Mouse (Mus musculus) hindbrain, embryonic 12.5 days (tissue): ENCODE results near the gene Hoxb4. TPM values are rescaled to one million over a fixed set of nuclear protein-coding genes. Genes with fewer than 3 reads are reported as not detected.

Experiments
- ATAC-seq: fragments of 200-750 bp; cut with Nextera tagmentation; 2 replicates; pipeline ENCODE4 v1.8.0; 2017; ENCODE audit warnings: moderate TSS enrichment; ENCODE audit not compliant: low FRiP score
- H3K27ac ChIP-seq: fragments of 300-500 bp; sonication (generic); 2 replicates; pipeline ENCODE4 v1.5.1; 2016; ENCODE audit warnings: mild to moderate bottlenecking
- H3K27me3 ChIP-seq: fragments of 300-500 bp; sonication (generic); 2 replicates; pipeline ENCODE4 v1.6.1; 2016; ENCODE audit warnings: mild to moderate bottlenecking
- H3K36me3 ChIP-seq: fragments of 300-500 bp; sonication (generic); 2 replicates; pipeline ENCODE4 v1.6.1; 2016; ENCODE audit warnings: mild to moderate bottlenecking
- H3K4me1 ChIP-seq: fragments of 300-500 bp; sonication (generic); 2 replicates; pipeline ENCODE4 v1.6.1; 2016
- H3K4me2 ChIP-seq: fragments of 300-500 bp; sonication (generic); replicated peaks from 2 replicates; pipeline ENCODE4 v1.6.1; 2016; ENCODE audit warnings: mild to moderate bottlenecking
- H3K4me3 ChIP-seq: fragments of 300-500 bp; sonication (generic); 2 replicates; pipeline ENCODE4 v1.5.1; 2016; ENCODE audit warnings: mild to moderate bottlenecking
- H3K9ac ChIP-seq: fragments of 300-500 bp; sonication (generic); 2 replicates; pipeline ENCODE4 v1.6.1; 2016; ENCODE audit warnings: mild to moderate bottlenecking, moderate library complexity
- H3K9me3 ChIP-seq: fragments of 300-500 bp; sonication (generic); replicated peaks from 2 replicates; pipeline ENCODE4 v1.6.1; 2016; ENCODE audit warnings: mild to moderate bottlenecking
- WGBS: fragments of 180-500 bp; shearing (Covaris S2); methylation state at CpG from one replicate; pipeline ENCODE4 v1.1.7; 2016; 5-methylcytosine and 5-hydroxymethylcytosine counted together
- polyA plus RNA-seq: library from polyadenylated mRNA; unstranded; fragments of >200 nt; fragmentation: Nextera tagmentation; extraction: Ambion mirVana; gene quantifications from 2 replicates; pipeline ENCODE4 v1.2.1, GENCODE M21; 2016

Gene Hoxb4
- polyA plus RNA-seq, 1 experiment from 2014 or later, result 7.7 TPM

DNA sequence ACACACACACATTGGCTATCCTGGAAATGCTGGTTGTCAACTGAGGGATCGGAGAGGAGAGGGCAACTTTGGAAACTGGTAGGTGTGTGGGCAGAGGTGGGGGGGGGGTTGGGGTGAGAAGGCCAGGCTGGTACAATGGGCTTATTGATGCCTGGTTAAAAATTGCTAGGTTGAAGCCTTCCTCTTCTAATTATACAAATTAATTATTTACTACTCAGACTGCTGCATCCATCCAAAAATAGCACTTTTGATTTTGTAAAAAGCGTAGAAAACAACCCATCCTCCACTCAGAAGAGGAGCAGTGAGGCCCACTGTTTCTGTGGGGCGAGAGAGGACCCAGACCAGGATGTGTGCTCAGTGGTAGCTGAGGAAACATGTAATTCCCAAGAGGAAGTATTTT is 16.9 kb downstream of the Hoxb4 start:
- H3K4me1 ChIP-seq, result peaks cover 8% of the 10 kb centered on the region; the same call in 1 of the 2 replicates
- peaks cover 100% of the 10 kb centered on the region for H3K27me3 ChIP-seq
- H3K4me3 ChIP-seq, result peak overlapping the region; percentile 42
- no peaks in the 10 kb centered on the region for H3K9me3 ChIP-seq
- H3K4me2 ChIP-seq, result peak overlapping the region; percentile 62
- no peak for ATAC-seq
- peak overlapping the region; percentile 95 for H3K27ac ChIP-seq
- 33% methylated on average over 3 of the region's 3 CpGs for WGBS
- no peaks in the 10 kb centered on the region for H3K36me3 ChIP-seq
- peak overlapping the region; percentile 85 for H3K9ac ChIP-seq

- H3K4me1 ChIP-seq, result peaks cover 8% of the 10 kb centered on the region; the same call in 1 of the 2 replicates
- peak overlapping the region; percentile 95 for H3K27ac ChIP-seq
- 4% methylated on average over 2 of the region's 2 CpGs for WGBS
- H3K9me3 ChIP-seq, result no peaks in the 10 kb centered on the region
- peak overlapping the region; percentile 62 for H3K4me2 ChIP-seq
- peak overlapping the region; percentile 85 for H3K9ac ChIP-seq
- ATAC-seq, result 0 out of 2 replicates have a peak, but pooled peaks have one; percentile 33
- H3K36me3 ChIP-seq, result no peaks in the 10 kb centered on the region
- H3K4me3 ChIP-seq, result peak overlapping the region; percentile 42
- peaks cover 100% of the 10 kb centered on the region for H3K27me3 ChIP-seq
Observed at GRCm38 (mm10) chr11:96336597-96336996, 18.5 kb downstream of the Hoxb4 start.

DNA sequence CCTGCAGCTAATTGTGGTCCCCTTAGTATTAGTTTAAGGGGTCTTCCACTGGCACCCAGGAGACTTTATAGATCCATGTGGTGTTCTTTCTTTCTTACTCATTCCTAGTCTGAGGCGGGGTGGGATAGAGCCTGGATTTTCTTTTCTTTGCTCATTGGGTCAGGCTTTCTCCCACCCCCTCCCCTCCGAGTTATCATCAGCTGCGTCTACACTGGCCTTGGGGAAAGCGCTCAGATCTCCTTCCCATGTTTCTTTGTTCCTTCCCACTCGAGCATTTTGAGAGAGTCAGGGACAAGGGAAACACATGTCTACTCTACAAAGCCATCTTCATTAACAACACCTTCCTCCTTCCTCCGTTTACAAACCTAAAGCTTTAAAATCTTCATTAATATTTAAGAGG is 19.0 kb downstream of the Hoxb4 start:
- Histone ChIP-seq H3K9me3 (no peaks in the 10 kb centered on the region), H3K27me3 (peaks cover 98% of the 10 kb centered on the region), H3K9ac (peak overlapping the region; percentile 85), H3K36me3 (no peaks in the 10 kb centered on the region), H3K4me1 (peaks cover 8% of the 10 kb centered on the region; the same call in 1 of the 2 replicates), H3K27ac (peak overlapping the region; percentile 95), H3K4me3 (peak overlapping the region; percentile 42), H3K4me2 (peak overlapping the region; percentile 62)
- WGBS, result 1% methylated on average over 6 of the region's 6 CpGs
- no peak for ATAC-seq

DNA sequence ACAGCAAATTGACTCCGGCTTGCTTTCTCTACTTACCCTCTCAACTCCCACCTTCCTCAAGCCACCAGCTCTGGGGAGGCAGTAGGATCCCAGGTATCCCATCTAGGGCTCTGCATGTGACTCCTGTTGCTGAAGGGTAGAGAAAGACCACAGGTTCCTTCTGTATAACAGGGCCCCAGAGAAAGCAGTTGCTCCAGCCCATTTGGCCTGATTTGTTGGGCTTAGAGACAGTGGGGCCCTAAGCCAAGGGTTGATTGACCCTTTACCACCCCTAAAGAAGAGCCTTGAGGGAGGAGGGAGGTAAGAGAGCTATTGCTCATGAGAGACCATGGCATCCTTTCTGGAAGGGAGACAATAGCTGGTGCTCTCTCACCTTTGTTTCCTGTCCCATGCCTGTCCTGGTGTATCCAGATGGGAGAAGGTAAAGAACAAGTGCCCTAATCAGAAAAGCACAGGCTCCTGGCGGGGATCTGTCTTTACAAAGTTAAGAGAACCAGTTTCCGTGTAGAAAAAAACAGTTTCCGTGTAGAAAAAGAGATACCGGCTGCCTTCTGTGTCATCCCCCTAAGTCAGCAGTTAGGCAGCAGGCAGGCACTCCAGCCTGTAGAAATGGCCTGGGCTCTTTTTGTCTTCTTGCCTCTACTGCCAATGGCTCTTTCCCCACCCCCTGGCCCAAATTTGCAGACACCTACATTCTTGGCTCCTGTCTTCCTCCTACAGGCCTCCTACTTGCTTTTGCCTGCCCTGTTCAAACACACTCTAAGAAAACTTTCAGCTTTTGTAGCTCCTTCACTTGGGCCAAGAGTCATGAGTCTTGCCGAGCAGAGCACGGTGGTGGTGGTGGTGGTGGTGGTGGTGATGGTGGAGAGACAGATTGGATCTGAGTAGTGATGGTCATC is 21.1 kb downstream of the Hoxb4 start:
- Histone ChIP-seq H3K4me3 (peak overlapping the region; percentile 42), H3K27ac (peak overlapping the region; percentile 95), H3K9ac (peak overlapping the region; percentile 85), H3K36me3 (no peaks in the 10 kb centered on the region), H3K4me1 (peaks cover 10% of the 10 kb centered on the region; the same call in 1 of the 2 replicates), H3K9me3 (no peaks in the 10 kb centered on the region), H3K4me2 (peak overlapping the region; percentile 62), H3K27me3 (peaks cover 95% of the 10 kb centered on the region)
- no peak for ATAC-seq
- WGBS, result 14% methylated on average over 7 of the region's 7 CpGs

GRCm38 (mm10) chr11:96340698-96341365 is 22.8 kb downstream of the Hoxb4 start:
- Histone ChIP-seq H3K27ac (peak overlapping the region; percentile 95), H3K4me3 (peak overlapping the region; percentile 42), H3K9me3 (no peaks in the 10 kb centered on the region), H3K4me2 (peak overlapping the region; percentile 62), H3K27me3 (peaks cover 94% of the 10 kb centered on the region), H3K9ac (peak overlapping the region; percentile 85), H3K36me3 (no peaks in the 10 kb centered on the region), H3K4me1 (peaks cover 21% of the 10 kb centered on the region)
- ATAC-seq, result peak; percentile 59
- 1% methylated on average over 17 of the region's 36 CpGs for WGBS

DNA sequence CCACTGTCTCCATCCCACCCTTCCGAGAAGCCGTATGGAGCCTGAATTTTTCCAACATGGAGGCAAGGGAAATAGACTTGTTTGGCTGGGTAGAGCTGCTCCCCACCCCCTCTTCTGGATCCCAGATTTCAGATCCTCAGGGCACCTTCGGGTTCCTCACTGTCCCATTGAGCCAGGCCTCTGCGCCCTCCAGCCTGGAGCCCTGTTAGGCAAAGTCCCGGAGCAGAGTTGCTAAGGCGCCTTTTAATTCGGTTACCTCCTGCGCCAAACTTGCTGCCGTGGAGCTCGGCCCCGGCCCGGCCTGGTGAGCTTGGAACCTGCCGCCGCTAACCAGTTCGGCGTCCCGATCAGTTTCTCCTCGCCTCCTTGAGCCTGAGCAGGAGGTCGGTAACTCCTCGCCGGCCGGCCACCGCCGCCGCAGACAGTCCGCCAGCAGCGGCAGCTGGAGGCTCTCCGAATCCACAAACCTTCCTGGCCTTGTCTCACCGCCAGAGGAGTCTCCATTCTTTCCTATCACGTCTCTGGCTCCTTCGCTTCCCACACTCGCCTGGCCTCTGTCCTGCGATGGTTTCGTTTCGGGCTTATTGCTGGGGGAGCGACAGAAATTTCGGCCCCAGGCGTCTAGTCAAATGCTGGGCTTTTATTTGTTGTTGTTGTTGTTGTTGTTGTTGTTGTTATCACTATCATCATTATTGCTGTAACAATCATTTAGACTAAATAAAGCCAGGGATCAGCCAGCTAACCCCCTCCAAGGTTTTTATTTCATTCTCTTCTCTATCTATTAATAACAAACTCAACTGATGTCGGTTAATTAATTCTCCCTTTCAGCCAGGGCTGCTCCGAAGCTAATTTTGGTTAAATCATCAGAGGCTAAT is 23.9 kb downstream of the Hoxb4 start:
- no peak for ATAC-seq
- H3K36me3 ChIP-seq, result no peaks in the 10 kb centered on the region
- no peaks in the 10 kb centered on the region for H3K9me3 ChIP-seq
- H3K27ac ChIP-seq, result peak overlapping the region; percentile 95
- peak overlapping the region; percentile 85 for H3K9ac ChIP-seq
- WGBS, result 2% methylated on average over 40 of the region's 40 CpGs
- peaks cover 94% of the 10 kb centered on the region for H3K27me3 ChIP-seq
- H3K4me2 ChIP-seq, result peak overlapping the region; percentile 62
- peaks cover 26% of the 10 kb centered on the region for H3K4me1 ChIP-seq
- peak overlapping the region; percentile 42 for H3K4me3 ChIP-seq

DNA sequence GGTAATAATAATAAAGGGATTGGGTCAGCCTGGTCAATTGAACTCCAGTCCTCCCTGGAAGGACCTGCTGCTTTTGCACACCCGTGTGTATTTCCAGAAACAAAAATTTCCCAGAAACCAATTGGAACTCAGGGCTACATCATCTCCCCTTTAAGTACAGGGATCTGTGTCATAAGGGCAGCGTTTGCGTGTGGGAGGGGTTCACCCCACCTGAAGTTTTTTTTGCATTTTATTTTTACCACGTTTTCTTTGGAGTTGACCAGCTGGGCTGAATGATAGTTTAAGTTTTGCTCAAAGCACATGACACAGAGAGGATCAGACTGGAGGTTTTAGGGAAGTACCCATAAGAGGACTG is 24.5 kb downstream of the Hoxb4 start:
- Histone ChIP-seq H3K9ac (peak overlapping the region; percentile 85), H3K27me3 (peaks cover 91% of the 10 kb centered on the region), H3K4me1 (peaks cover 26% of the 10 kb centered on the region), H3K4me3 (peak overlapping the region; percentile 42), H3K9me3 (no peaks in the 10 kb centered on the region), H3K27ac (peak overlapping the region; percentile 95), H3K4me2 (peak overlapping the region; percentile 62), H3K36me3 (no peaks in the 10 kb centered on the region)
- no peak for ATAC-seq
- 0% methylated on average over 4 of the region's 4 CpGs for WGBS

GRCm38 (mm10) chr11:96343206-96343745 is 25.2 kb downstream of the Hoxb4 start:
- peaks cover 90% of the 10 kb centered on the region for H3K27me3 ChIP-seq
- no peak for ATAC-seq
- H3K36me3 ChIP-seq, result no peaks in the 10 kb centered on the region
- H3K4me2 ChIP-seq, result peak overlapping the region; percentile 62
- peaks cover 30% of the 10 kb centered on the region for H3K4me1 ChIP-seq
- H3K9me3 ChIP-seq, result no peaks in the 10 kb centered on the region
- H3K4me3 ChIP-seq, result peak overlapping the region; percentile 42
- WGBS, result 8% methylated on average over 2 of the region's 2 CpGs
- peak overlapping the region; percentile 85 for H3K9ac ChIP-seq
- H3K27ac ChIP-seq, result peak overlapping the region; percentile 95

DNA sequence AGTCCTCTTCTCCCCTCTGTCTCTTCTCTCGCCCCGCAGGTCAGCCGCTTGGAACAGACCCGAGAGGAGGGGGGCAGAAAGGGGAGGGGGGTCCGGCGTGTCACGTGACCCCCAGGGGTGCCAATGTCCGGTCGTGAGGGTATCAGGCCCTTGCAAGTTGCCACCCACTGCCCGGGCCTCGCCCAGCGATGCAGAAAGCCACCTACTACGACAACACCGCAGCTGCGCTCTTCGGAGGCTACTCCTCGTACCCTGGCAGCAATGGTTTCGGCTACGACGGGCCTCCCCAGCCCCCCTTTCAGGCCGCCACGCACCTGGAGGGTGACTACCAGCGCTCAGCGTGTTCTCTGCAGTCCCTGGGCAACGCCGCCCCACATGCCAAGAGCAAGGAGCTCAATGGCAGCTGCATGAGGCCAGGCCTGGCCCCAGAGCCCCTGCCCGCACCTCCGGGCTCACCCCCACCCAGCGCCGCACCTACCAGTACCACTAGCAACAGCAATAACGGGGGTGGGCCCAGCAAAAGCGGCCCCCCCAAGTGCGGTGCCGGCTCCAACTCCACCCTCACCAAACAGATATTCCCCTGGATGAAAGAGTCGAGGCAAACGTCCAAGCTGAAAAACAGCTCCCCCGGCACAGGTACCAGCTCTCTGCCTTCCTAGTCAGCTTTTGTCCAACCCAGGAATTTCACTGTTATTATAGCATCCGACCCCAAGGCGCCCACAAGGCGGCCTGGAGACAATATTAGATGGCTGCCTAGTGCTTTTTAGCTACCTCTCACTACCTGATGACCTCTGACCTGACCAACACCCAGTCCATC is 26.2 kb downstream of the Hoxb4 start:
- peak overlapping the region; percentile 62 for H3K4me2 ChIP-seq
- no peaks in the 10 kb centered on the region for H3K36me3 ChIP-seq
- peaks cover 88% of the 10 kb centered on the region for H3K27me3 ChIP-seq
- ATAC-seq, result peak; percentile 33; the same call in 1 of the 2 replicates
- H3K9ac ChIP-seq, result peak overlapping the region; percentile 85
- peak overlapping the region; percentile 95 for H3K27ac ChIP-seq
- 2% methylated on average over 40 of the region's 40 CpGs for WGBS
- H3K9me3 ChIP-seq, result no peaks in the 10 kb centered on the region
- peaks cover 30% of the 10 kb centered on the region for H3K4me1 ChIP-seq
- peak overlapping the region; percentile 42 for H3K4me3 ChIP-seq

DNA sequence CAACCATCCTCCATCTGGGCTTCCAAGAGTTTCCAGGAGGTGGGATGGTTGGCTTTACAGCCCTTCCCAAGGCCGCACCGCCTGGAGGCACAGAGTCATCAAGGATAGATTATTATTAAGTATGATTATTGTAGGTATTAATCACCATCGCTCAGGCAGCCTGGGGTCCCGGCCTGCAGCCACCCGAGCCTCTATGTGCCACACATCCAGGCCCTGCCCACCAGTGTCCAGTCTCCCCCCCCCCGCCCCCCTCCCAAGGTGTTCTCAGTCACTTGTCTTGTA is 26.8 kb downstream of the Hoxb4 start:
- Histone ChIP-seq H3K27me3 (peaks cover 88% of the 10 kb centered on the region), H3K36me3 (no peaks in the 10 kb centered on the region), H3K27ac (peak overlapping the region; percentile 95), H3K4me1 (peaks cover 35% of the 10 kb centered on the region), H3K4me3 (peak overlapping the region; percentile 42), H3K9ac (peak overlapping the region; percentile 85), H3K4me2 (peak overlapping the region; percentile 62), H3K9me3 (no peaks in the 10 kb centered on the region)
- no peak for ATAC-seq
- WGBS, result 18% methylated on average over 6 of the region's 6 CpGs
